Mouse (Mus musculus): ENCODE measurements around the gene Snap47.
"Not testable (repeated sequence)": the region's sequence is repeated elsewhere in the genome, so short reads cannot be mapped to it uniquely, and the experiment has no call there.

The Snap47 gene

DNA sequence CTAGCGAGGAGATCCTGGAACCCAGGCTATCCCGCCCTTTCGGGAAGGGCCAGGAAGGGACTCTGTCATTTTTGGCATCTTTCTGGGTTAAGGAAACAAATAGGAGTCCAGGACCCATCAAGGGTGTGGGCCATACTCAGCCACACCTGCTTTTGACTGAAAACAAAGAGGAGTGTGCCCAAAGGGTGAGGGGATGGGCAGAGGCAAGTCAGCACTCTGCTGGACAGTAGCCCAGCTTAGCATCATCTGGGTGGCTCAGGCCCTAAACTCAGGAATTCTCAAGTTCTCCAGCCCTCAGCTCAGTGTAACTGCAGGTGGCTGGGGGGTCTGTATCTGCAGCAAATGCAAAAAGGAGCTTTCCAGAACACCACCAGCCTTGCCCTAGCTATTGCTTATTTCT is 73.0 kb downstream of the Snap47 start:
- no peak for DNase-seq (ENCODE audit: inconsistent age in 2 of 2, low spot score in 1 of 2)

- no peak for DNase-seq (ENCODE audit: inconsistent age in 2 of 2, low spot score in 1 of 2)
Measured at GRCm38 (mm10) chr11:59375475-59375874, 75.5 kb downstream of the Snap47 start, which contains the start of gene Prss38. Gene Prss38 (minus strand): TSS chr11:59375657.

- no peak for DNase-seq (ENCODE audit: inconsistent age in 2 of 2, low spot score in 1 of 2)
Measured at GRCm38 (mm10) chr11:59369848-59370247, 81.1 kb downstream of the Snap47 start.

GRCm38 (mm10) chr11:59367955-59368354 is 83.0 kb downstream of the Snap47 start:
- DNase-seq (ENCODE audit: inconsistent age in 2 of 2, low spot score in 1 of 2), result not testable (repeated sequence)

- DNase-seq (ENCODE audit: inconsistent age in 2 of 2, low spot score in 1 of 2), result no peak
Measured at GRCm38 (mm10) chr11:59366633-59367032, 84.4 kb downstream of the Snap47 start.

DNA sequence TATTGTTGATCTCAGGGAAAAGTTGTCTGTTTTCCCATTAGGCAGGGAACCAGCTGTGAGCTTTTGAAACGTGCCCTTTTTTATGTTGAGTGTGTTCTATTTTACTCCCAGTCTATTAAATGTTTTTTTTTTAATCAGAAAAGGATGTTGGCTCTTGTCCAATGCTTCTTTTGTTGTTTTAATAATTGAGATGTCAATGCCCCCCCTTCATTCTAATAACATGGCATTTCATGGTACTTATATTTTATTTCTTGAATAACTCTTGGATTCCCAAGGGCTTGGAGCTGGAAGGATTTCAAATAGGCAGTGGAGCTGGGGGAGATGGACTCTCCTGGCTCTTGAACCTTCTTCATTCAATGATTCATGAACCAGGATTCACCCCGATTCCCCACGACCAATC is 85.0 kb downstream of the Snap47 start:
- DNase-seq (ENCODE audit: inconsistent age in 2 of 2, low spot score in 1 of 2), result no peak

DNA sequence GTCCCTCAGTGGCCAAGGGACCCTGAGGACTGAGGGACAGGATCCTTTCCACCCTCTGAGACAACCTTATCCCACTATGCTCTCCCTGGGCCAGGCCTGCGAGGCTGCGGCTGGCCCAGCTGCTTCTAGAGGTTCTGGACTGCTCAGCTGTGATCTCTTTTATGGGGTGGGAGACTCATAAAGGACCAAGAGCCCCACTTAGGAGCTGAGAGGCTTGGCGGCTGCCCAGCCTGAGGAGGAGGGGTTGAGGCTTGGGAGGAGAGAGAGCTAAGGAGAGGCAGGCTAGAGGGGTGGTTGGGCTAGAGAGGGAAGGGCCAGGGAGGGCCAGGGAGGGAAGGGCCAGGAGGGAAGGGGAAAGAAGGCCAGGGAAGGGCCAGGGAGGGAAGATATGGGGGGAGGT is 86.6 kb downstream of the Snap47 start:
- no peak for DNase-seq (ENCODE audit: inconsistent age in 2 of 2, low spot score in 1 of 2)

DNA sequence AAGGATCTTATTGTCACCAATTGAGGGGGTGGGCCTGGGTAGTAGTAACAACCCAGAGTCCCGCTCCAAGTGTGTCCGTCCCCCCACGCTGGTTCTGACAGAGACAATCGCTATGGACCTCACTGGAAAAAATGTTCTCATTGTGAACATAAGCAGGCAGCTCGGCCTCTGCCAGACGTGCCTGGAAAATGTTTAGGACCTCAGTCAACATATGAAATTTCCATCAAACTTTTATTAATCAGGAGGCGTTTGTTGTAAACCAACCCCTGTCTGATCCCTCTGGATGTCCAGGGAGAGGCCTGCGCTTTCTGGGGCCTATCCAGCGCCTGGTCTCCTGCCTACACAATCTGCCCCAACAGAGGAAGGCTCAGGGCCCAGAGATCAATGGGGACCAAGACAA is 87.0 kb downstream of the Snap47 start:
- no peak for DNase-seq (ENCODE audit: inconsistent age in 2 of 2, low spot score in 1 of 2)

DNA sequence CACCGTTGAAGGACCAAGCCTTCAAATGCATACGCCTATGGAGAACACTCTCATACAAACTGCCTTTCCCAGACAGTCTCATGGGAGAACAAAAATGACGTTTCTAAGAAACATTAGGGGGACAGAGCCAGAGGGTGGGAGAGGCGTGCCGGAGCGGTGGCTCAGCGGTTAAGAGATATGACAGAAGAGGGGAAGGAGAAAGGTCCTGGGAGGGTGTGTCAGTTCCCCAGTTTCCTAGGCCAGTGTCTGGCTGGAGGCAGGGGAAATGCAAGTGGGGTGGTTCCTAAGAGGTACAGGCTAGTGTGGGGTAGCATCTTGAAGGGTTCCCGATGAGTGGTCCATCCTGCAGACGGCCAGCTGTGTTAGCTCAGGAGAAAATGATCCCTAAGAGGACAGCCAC is 89.7 kb downstream of the Snap47 start:
- DNase-seq (ENCODE audit: inconsistent age in 2 of 2, low spot score in 1 of 2), result no peak

Measured in adrenal gland, adult (tissue).